Mouse (Mus musculus) brain, embryonic 18.5 days (tissue): Measurements from ENCODE around the gene Pld1.

Experiments used
- DNase-seq: peaks from one replicate; pipeline ENCODE4 v3.0.0-alpha.2; 2012; ENCODE audit warnings: low read depth, low spot score

Gene Pld1

GRCm38 (mm10) chr3:27938381-27939323, at the start of gene Pld1:
Gene Pld1 (plus strand): TSS chr3:27938695.
- no peak for DNase-seq

DNA sequence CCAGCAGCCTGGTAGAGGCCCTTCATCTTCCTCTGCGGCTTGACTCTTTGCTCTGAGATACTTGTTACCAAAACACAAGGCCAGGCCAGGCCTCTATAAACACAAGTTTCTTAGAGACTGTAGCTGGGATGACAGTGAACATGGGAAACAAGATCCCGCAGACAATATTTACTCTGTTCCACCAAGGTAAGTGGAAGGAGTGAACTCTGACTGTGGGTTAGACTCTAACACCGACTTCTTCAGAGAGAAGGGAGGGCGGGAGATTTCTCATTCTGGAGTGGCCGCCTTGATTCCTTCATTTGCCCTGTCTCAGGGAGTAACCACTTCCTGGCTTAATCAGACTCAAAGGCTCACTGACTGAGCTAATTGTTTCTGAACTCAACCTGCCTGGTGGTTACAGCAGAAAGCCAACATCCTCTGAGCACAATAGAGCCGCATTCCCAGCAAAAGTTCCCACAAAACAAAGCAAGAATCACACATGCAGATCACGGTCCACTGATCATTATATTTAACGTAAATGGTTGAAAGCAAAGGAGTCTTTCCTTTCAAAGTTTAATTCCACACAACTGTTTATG, 42.1 kb upstream of the Pld1 start, which contains the start of gene Tmem212:
Gene Tmem212 (minus strand): TSS at position 51 of the 575 bp plus-strand sequence.
- DNase-seq: no peak

DNA sequence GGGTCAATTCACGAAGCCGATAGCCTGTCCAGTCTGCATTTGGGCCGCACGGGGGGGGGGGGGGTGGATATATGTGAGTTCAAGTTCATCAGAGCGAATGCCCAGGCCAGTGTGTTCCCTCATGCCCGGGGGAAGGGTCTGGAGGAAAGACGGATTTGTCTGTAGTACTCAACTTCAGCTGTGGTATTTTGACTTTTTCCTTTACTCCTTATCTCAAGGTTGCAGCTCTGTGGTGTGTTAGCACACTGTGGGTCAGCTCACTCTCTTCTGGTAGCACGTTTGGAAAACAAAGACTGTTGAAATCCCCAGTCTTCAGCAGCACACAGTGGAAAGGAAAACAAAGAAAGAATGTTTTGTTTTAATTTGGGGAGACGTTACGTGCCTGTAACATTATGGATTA, 40.3 kb upstream of the Pld1 start:
- no peak for DNase-seq

DNA sequence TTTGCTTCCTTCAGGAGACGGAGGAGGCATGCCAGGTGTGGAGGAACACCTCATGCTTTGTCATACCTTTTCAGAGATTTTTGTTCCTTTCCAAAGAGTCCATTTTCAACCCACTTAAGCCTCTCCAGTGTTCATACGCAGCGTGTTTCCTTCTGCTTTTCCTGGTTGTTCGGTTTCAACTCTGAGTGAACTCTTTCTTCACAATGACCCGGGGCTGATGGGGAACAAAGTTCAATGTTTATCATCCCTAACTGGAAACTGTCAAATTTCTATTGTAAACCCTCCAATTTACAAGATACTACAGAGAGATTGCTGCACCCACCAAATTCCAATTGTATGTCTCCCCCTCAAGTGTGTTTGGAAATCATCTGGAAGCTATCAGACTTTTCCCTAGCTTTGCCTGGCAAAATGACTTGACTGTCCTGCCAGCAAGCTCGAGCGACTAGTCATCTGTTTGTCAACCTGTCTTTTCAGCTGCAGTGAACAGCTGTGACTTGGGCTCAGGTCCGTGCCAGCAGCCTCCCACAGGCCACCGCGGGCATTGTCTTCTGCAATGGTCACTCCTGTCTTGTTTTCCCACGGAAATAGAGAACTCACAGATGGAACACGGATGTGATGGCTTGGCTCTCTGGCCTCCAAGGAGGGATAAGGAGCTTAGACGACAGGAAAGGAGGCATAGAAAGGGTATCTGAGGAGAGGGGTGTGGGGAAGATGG, 39.3 kb upstream of the Pld1 start:
- no peak for DNase-seq

GRCm38 (mm10) chr3:27901846-27902245, 36.6 kb upstream of the Pld1 start:
- no peak for DNase-seq

DNA sequence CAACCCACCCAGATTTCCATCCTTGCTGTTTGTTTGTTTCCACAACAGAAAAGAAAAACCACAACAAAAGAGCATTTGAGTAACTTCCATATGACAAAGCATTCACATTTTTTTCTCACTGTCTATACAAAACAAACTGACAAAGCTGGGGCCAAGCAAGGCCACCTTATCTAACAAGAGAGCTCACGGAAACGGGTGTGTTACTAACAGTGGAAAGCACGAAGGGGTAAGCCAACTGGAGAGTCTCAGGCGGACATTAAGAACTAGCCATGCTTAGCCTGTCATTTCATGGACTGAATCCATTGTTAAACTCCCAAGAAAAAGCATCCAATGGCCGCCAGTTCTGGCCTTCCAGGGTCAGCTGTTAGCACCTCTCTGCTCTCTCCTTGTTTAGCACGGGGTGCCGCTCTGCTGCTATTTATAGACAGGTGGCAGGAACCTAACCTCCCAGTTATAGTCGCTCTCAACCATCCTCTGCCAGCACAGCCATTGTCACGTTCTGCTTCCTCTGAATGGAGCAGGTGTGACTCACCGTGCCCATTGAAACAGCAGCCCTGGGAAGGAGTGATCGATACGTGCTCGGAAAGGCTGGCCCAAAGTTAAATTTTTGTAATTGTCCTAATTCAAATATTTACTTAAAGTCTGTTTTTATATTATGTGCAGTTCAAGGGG, 33.7 kb upstream of the Pld1 start:
- DNase-seq: no peak

- DNase-seq: no peak
Observed at GRCm38 (mm10) chr3:27906647-27907209, 31.8 kb upstream of the Pld1 start.

GRCm38 (mm10) chr3:27907301-27907700, 31.2 kb upstream of the Pld1 start:
- DNase-seq: no peak

DNA sequence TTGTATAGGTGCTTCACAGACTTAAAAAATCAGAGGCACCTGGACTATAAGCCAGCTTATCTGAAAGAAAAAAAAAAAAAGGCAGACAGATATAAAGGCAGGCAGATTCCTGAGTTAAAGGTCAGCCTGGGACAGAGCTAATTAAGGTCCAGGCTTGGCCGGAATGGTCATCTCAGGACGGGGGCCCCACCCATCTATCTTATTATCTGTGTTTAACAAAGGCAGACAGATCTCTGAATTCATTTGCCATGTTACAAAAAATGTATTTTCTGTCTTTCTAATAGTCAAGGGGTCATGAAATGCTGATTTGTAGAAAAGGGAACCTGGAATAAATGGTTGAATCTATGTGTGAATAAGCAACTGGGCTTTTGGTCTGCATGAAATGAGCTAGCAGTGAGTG, 30.2 kb upstream of the Pld1 start:
- DNase-seq: no peak

- no peak for DNase-seq
Observed at GRCm38 (mm10) chr3:27909016-27909415, 29.5 kb upstream of the Pld1 start.

GRCm38 (mm10) chr3:27918656-27919436, 19.6 kb upstream of the Pld1 start:
- no peak for DNase-seq

DNA sequence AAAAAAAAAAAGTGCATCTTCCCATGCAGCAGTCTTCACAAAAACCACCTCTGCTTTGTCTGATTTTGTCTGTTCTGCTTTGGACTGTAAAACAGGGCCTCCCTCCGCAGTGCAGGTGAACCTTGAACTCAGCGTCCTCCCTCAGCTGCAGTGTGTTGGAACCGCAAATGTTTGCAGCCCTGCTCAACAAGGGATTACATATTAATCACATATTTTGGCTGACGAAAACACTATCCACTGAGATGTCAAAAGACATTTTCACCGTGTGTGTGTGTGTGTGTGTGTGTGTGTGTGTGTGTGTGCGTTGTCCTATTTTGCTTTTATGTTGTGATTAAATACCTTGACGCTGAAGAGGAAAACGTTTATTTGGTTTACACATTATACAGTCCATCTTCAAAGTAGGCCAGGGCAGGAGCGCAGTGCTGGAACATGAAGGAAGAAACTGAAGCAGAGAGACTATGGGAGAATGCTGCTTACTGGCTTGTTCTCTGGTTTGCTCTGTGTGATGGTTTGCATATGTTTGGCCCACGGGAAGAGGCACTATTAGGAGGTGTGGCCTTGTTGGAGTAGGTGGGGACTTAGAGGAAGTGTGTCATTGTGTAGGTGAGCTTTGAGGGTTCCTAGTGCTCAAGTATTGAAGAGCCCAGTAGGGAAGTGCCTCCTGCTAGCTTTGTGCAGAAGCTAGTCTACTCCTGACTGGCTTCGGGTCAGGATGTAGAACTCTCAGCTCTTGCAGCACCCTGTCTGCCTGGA, 17.1 kb upstream of the Pld1 start:
- DNase-seq: no peak

DNA sequence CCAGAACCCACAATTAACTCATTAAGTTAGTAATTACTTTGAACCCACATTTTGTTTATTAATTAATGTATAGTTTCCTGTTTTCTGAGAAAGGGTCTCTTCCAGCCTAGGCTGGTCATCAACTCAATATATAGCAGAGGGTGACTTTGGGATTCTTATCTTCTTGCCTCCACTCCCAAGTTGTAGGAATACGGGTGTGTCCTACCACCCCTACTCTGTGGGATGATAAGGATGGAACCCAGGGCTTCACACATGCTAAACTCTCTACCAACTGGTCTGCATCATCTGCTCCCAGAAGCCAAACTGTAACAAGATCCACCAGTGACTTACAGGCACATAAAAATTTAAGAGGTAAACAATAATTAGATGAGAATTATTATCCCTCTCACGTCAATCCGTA, 14.5 kb upstream of the Pld1 start:
- DNase-seq: no peak

- DNase-seq: no peak
Observed at GRCm38 (mm10) chr3:27929219-27929618, 9.3 kb upstream of the Pld1 start.

GRCm38 (mm10) chr3:27932391-27932790, 6.1 kb upstream of the Pld1 start:
- no peak for DNase-seq

DNA sequence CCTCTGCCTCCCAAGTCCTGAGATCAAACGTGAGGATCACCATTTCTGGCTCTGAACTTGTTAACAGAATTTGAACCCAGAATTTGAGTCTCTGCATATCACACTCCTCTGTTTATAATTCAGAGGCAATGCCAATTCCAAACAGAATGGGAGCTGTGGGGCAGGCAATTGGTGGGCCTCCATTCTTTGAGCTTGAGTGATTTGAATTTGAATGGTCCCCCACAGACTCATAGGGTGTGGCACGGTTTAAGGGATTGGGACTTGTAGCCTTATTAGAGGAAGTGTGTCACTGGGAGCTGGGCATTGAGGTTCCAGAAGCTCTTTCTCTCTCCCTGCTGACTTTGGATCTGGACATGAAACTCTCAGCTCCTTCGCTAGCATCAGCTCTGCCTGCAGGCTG, 2.9 kb upstream of the Pld1 start:
- DNase-seq: no peak

DNA sequence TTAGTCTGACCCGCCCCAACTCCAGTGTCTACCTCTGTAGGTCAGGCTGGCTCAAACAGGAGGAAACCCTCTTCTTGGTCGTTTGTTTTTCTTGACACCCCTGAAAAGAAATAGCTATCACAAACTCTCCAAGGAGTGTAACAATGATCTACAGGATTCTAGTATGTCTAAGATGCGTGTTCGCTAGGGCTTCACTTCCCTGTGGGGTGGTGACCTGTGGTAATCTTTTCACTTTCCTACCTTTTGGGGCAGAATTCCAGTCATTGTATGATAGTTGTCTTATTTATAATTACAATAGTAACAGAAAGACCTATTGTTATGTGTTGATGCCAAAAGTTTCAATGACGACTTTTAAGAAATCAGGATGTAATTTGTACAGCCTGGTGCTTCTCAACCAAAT, 1.8 kb upstream of the Pld1 start:
- no peak for DNase-seq

GRCm38 (mm10) chr3:27937144-27938110, 1.1 kb upstream of the Pld1 start:
- DNase-seq: no peak

- DNase-seq: no peak
Observed at GRCm38 (mm10) chr3:27941634-27942033, 3.1 kb downstream of the Pld1 start.
